Mouse (Mus musculus) heart, postnatal 36 days (tissue): Measurements from ENCODE around the gene Ctps. TPM values are rescaled to one million over a fixed set of nuclear protein-coding genes. Genes with fewer than 3 reads are reported as not detected.

Experiments used
- total RNA-seq, 2 experiments: library from RNA; stranded (reverse); gene quantifications; 2 replicates each; pipeline ENCODE4 v1.2.3; 2021

The Ctps gene
- total RNA-seq, 2 experiments from 2014 or later = 30.9 to 35.9 TPM

Other genes starting within 250 kb of the Ctps start
- gene Scmh1, start 165.0 kb downstream of the Ctps start, total RNA-seq = 10 to 100 TPM; 56.4 to 59.8 TPM
- not detected for gene Slfnl1, start 38.0 kb downstream of the Ctps start, total RNA-seq
- gene Gm8439, start 18.5 kb upstream of the Ctps start, total RNA-seq = not detected
- gene Cited4, start 96.3 kb upstream of the Ctps start, total RNA-seq = 10 to 100 TPM; 26.9 to 36.2 TPM
- 1 to 10 TPM; 2.4 to 2.6 TPM for gene Kcnq4, start 178.3 kb upstream of the Ctps start, total RNA-seq